ENCODE assay signal across 10 mouse cellular contexts in genomic region chr2:93179603-93180002, GRCm38 (mm10). TPM values are rescaled to one million over a fixed set of nuclear protein-coding genes. Genes with fewer than 3 reads are reported as not detected.
DNase-seq lines count a peak whose midpoint lies in the region; ATAC-seq lines count a peak whose summit lies in the region.
"Had no signal": no experiment of that assay in that cellular context is flagged by ENCODE, and none has a peak within 500 bp of the region (broad histone marks: within the 10 kb centered on the region; RNA-seq: fewer than 3 reads in every experiment).

No protein-coding gene starts in this region.

- no peak overlapping the region for H3K4me3 ChIP-seq in heart, embryonic 14.5 days (ENCODE audit: control insufficient read depth in 1 of 2, insufficient read depth in 1 of 2, low read depth in 1 of 2, low read length in 2 of 2)
- H3K4me3 ChIP-seq in heart, embryonic 10.5 days, result no peak overlapping the region
- no peak overlapping the region for H3K4me3 ChIP-seq in embryonic facial prominence, embryonic 15.5 days (replicated peaks)
- H3K4me3 ChIP-seq in hindbrain, embryonic 15.5 days, result no peak overlapping the region
- H3K4me3 ChIP-seq in midbrain, embryonic 16.5 days (ENCODE audit: low read depth, low read length), result no peak overlapping the region

- peak overlapping the region; percentile 67; the same call in 1 of the 2 replicates for H3K4me2 ChIP-seq in heart, embryonic 14.5 days (ENCODE audit: low read length)
- H3K4me2 ChIP-seq in embryonic facial prominence, embryonic 15.5 days (replicated peaks), result peak overlapping the region; percentile 52; the same call in 1 of the 2 replicates
- peak overlapping the region; percentile 57; the same call in 1 of the 2 replicates for H3K4me2 ChIP-seq in hindbrain, embryonic 15.5 days
- H3K4me2 ChIP-seq in midbrain, embryonic 16.5 days (ENCODE audit: low read length), result no peak overlapping the region

- peaks cover 6 to 9% of the 10 kb centered on the region in 2 experiments; a peak in 3 of 4 replicates for H3K4me1 ChIP-seq in heart, embryonic 14.5 days (ENCODE audit: control insufficient read depth in 2 of 2, insufficient read depth in 2 of 2, low read length in 2 of 2)
- H3K4me1 ChIP-seq in heart, embryonic 10.5 days, result peaks cover 50% of the 10 kb centered on the region
- peaks cover 35% of the 10 kb centered on the region for H3K4me1 ChIP-seq in embryonic facial prominence, embryonic 15.5 days
- H3K4me1 ChIP-seq in hindbrain, embryonic 15.5 days (replicated peaks), result peaks cover 53% of the 10 kb centered on the region
- peaks cover 44% of the 10 kb centered on the region for H3K4me1 ChIP-seq in midbrain, embryonic 16.5 days (ENCODE audit: control insufficient read depth, insufficient read depth, low read length)

- no peaks in the 10 kb centered on the region for H3K36me3 ChIP-seq in heart, embryonic 14.5 days (ENCODE audit: control insufficient read depth, insufficient read depth, low read length)
- no peaks in the 10 kb centered on the region for H3K36me3 ChIP-seq in heart, embryonic 10.5 days
- H3K36me3 ChIP-seq in embryonic facial prominence, embryonic 15.5 days, result no peaks in the 10 kb centered on the region
- no peaks in the 10 kb centered on the region for H3K36me3 ChIP-seq in hindbrain, embryonic 15.5 days
- no peaks in the 10 kb centered on the region for H3K36me3 ChIP-seq in midbrain, embryonic 16.5 days (ENCODE audit: control insufficient read depth, insufficient read depth, low read length)

- no peak for ATAC-seq in heart, embryonic 14.5 days (ENCODE audit: insufficient number of reproducible peaks, insufficient read depth, low FRiP score, low read depth)
- ATAC-seq in embryonic facial prominence, embryonic 15.5 days (ENCODE audit: insufficient number of reproducible peaks, low FRiP score, low TSS enrichment, low read depth), result no peak
- ATAC-seq in hindbrain, embryonic 15.5 days (ENCODE audit: low FRiP score, low read depth), result no peak
- no peak for ATAC-seq in midbrain, embryonic 16.5 days
- no peak for ATAC-seq in erythroblast, adult 5-6 weeks (replicated peaks; ENCODE audit: low FRiP score, poor library complexity, severe bottlenecking)

- H3K27ac ChIP-seq in heart, embryonic 14.5 days (replicated peaks in 1 of 2; ENCODE audit: control insufficient read depth in 1 of 2, insufficient read depth in 1 of 2, low read depth in 2 of 2, low read length in 2 of 2), result no peak overlapping the region
- no peak overlapping the region for H3K27ac ChIP-seq in heart, embryonic 10.5 days
- no peak overlapping the region for H3K27ac ChIP-seq in embryonic facial prominence, embryonic 15.5 days (replicated peaks)
- H3K27ac ChIP-seq in hindbrain, embryonic 15.5 days (replicated peaks), result no peak overlapping the region
- no peak overlapping the region for H3K27ac ChIP-seq in midbrain, embryonic 16.5 days (ENCODE audit: low read length)
- H3K27ac ChIP-seq: macrophage had no signal

- no peaks in the 10 kb centered on the region for H3K9me3 ChIP-seq in heart, embryonic 14.5 days (ENCODE audit: control insufficient read depth, low read length)
- H3K9me3 ChIP-seq in heart, embryonic 10.5 days, result no peaks in the 10 kb centered on the region
- no peaks in the 10 kb centered on the region for H3K9me3 ChIP-seq in embryonic facial prominence, embryonic 15.5 days (replicated peaks)
- H3K9me3 ChIP-seq in hindbrain, embryonic 15.5 days, result no peaks in the 10 kb centered on the region
- no peaks in the 10 kb centered on the region for H3K9me3 ChIP-seq in midbrain, embryonic 16.5 days (replicated peaks; ENCODE audit: control insufficient read depth, low read length, poor library complexity, severe bottlenecking)

- DNase-seq in heart, embryonic 10.5 days (ENCODE audit: low spot score), result no peak
- no peak for DNase-seq in urinary bladder, adult 2 months (ENCODE audit: low spot score)
- no peak for DNase-seq in adrenal gland, postnatal 4 days (ENCODE audit: low spot score in 2 of 2)
- DNase-seq: adrenal gland, adult 2 months had no signal

- no peak overlapping the region for H3K9ac ChIP-seq in heart, embryonic 14.5 days (ENCODE audit: low read length)
- 0 out of 2 replicates have a peak overlapping the region, but pooled peaks have one; percentile 15 for H3K9ac ChIP-seq in embryonic facial prominence, embryonic 15.5 days
- no peak overlapping the region for H3K9ac ChIP-seq in hindbrain, embryonic 15.5 days
- peak overlapping the region; percentile 70; the same call in 1 of the 2 replicates for H3K9ac ChIP-seq in midbrain, embryonic 16.5 days (ENCODE audit: low read depth, low read length)

- WGBS in heart, embryonic 14.5 days, result 66% methylated on average over 5 of the region's 5 CpGs
- WGBS in heart, embryonic 10.5 days, result 48% methylated on average over 5 of the region's 5 CpGs
- 62% methylated on average over 5 of the region's 5 CpGs for WGBS in embryonic facial prominence, embryonic 15.5 days
- 63% methylated on average over 5 of the region's 5 CpGs for WGBS in hindbrain, embryonic 15.5 days
- 59% methylated on average over 5 of the region's 5 CpGs for WGBS in midbrain, embryonic 16.5 days

- peaks cover 63% of the 10 kb centered on the region for H3K27me3 ChIP-seq in heart, embryonic 14.5 days (ENCODE audit: control insufficient read depth, insufficient read depth, low read length)
- peaks cover 93% of the 10 kb centered on the region for H3K27me3 ChIP-seq in heart, embryonic 10.5 days (ENCODE audit: insufficient read depth, poor library complexity, severe bottlenecking)
- H3K27me3 ChIP-seq in embryonic facial prominence, embryonic 15.5 days, result peaks cover 38% of the 10 kb centered on the region
- no peaks in the 10 kb centered on the region for H3K27me3 ChIP-seq in hindbrain, embryonic 15.5 days
- H3K27me3 ChIP-seq in midbrain, embryonic 16.5 days (ENCODE audit: control insufficient read depth, insufficient read depth, low read depth, low read length), result no peaks in the 10 kb centered on the region; the same call in 1 of the 2 replicates

RNA-seq across cellular contexts. Expression of gene Trp53i11, which starts 7.7 kb away (rescaled TPM):
- 30.5 and 33.0 TPM in 2 replicates for polyA plus RNA-seq in heart, embryonic 14.5 days (2014; fragmentation: Nextera tagmentation; extraction: Ambion mirVana)
- polyA plus RNA-seq in heart, embryonic 10.5 days (2016; fragmentation: Nextera tagmentation; extraction: Ambion mirVana), result 22.5 and 24.2 TPM in 2 replicates
- 33.5 and 46.4 TPM in 2 replicates for polyA plus RNA-seq in embryonic facial prominence, embryonic 15.5 days (2015; fragmentation: Nextera tagmentation; extraction: Ambion mirVana)
- 86.6 and 123 TPM in 2 replicates for polyA plus RNA-seq in hindbrain, embryonic 15.5 days (2015; fragmentation: Nextera tagmentation; extraction: Ambion mirVana)
- polyA plus RNA-seq in midbrain, embryonic 16.5 days (2015; fragmentation: Nextera tagmentation; extraction: Ambion mirVana), result 125 and 139 TPM in 2 replicates
- polyA plus RNA-seq in urinary bladder, adult 2 months (2012; rRNA removed), result 54.5 and 67.6 TPM in 2 replicates
- total RNA-seq in adrenal gland, postnatal 4 days (2021), result 100 to 1,000 TPM; 114 to 117 TPM
- total RNA-seq in erythroblast, adult 5-6 weeks (2015; ENCODE audit: low replicate concordance), result 0.96 TPM in 1 of 2 replicates, not detected in the other
- 0.34 TPM in 1 of 2 replicates, not detected in the other for total RNA-seq in erythroblast, adult 5-6 weeks (2017; ENCODE audit: low replicate concordance)

Comparison
In these comparisons a context has a peak if more than half of its experiments do, and no peak if none do; other contexts are left out.
1. H3K9ac ChIP-seq: peak in embryonic facial prominence, embryonic 15.5 days (single experiment) and midbrain, embryonic 16.5 days (single experiment); none in heart, embryonic 14.5 days (single experiment) and hindbrain, embryonic 15.5 days (single experiment).